Mouse (Mus musculus) lung, embryonic 16.5 days (tissue): ENCODE results near the gene Gm45717. TPM values are rescaled to one million over a fixed set of nuclear protein-coding genes. Genes with fewer than 3 reads are reported as not detected.
"Not testable (repeated sequence)": the region's sequence is repeated elsewhere in the genome, so short reads cannot be mapped to it uniquely, and the experiment has no call there.

ENCODE experiments used
- ATAC-seq: fragments of 200-750 bp; cut with Nextera tagmentation; 2 replicates; pipeline ENCODE4 v1.8.0; 2017; ENCODE audit warnings: low read depth, mild to moderate bottlenecking, moderate library complexity
- H3K27ac ChIP-seq: fragments of 300-500 bp; sonication (generic); 2 replicates; pipeline ENCODE4 v1.5.1; 2014; ENCODE audit warnings: mild to moderate bottlenecking, control low read depth, low read length
- H3K27me3 ChIP-seq: fragments of 300-500 bp; sonication (generic); 2 replicates; pipeline ENCODE4 v1.6.1; 2014; ENCODE audit warnings: low read depth, low read length, mixed read lengths; ENCODE audit not compliant: control insufficient read depth, insufficient read depth
- H3K36me3 ChIP-seq: fragments of 300-500 bp; sonication (generic); 2 replicates; pipeline ENCODE4 v1.6.1; 2014; ENCODE audit warnings: low read length; ENCODE audit not compliant: control insufficient read depth, insufficient read depth
- H3K4me1 ChIP-seq: fragments of 300-500 bp; sonication (generic); replicated peaks from 2 replicates; pipeline ENCODE4 v1.6.1; 2014; ENCODE audit warnings: low read length, mixed read lengths; ENCODE audit not compliant: control insufficient read depth, insufficient read depth
- H3K4me2 ChIP-seq: fragments of 300-500 bp; sonication (generic); 2 replicates; pipeline ENCODE4 v1.6.1; 2014; ENCODE audit warnings: low read depth, low read length, control low read depth
- H3K4me3 ChIP-seq: fragments of 300-500 bp; sonication (generic); 2 replicates; pipeline ENCODE4 v1.5.1; 2014; ENCODE audit warnings: mild to moderate bottlenecking, low read length, control low read depth
- H3K9ac ChIP-seq: fragments of 300-500 bp; sonication (generic); 2 replicates; pipeline ENCODE4 v1.6.1; 2014; ENCODE audit warnings: low read length, control low read depth
- H3K9me3 ChIP-seq: fragments of 300-500 bp; sonication (generic); 2 replicates; pipeline ENCODE4 v1.6.1; 2016; ENCODE audit warnings: low read length; ENCODE audit not compliant: control insufficient read depth
- WGBS: fragments of 180-500 bp; shearing (Covaris S2); extraction: QIAGEN DNeasy Blood & Tissue Kit; methylation state at CpG from one replicate; pipeline ENCODE4 v1.1.7; 2014; 5-methylcytosine and 5-hydroxymethylcytosine counted together
- polyA plus RNA-seq: library from polyadenylated mRNA; unstranded; fragments of >200 nt; fragmentation: Nextera tagmentation; extraction: Ambion mirVana; gene quantifications from 2 replicates; pipeline ENCODE4 v1.2.1, GENCODE M21; 2015

The Gm45717 gene
- polyA plus RNA-seq, 1 experiment from 2014 or later, result not detected

- no peak for ATAC-seq
- H3K4me3 ChIP-seq, result no peak overlapping the region
- H3K4me1 ChIP-seq, result peaks cover 13% of the 10 kb centered on the region
- H3K27ac ChIP-seq, result no peak overlapping the region; the same call in 1 of the 2 replicates
- H3K4me2 ChIP-seq, result no peak overlapping the region
- 36% methylated on average over 7 of the region's 7 CpGs for WGBS
- H3K27me3 ChIP-seq, result no peaks in the 10 kb centered on the region
- no peak overlapping the region for H3K9ac ChIP-seq
- H3K9me3 ChIP-seq, result no peaks in the 10 kb centered on the region
- H3K36me3 ChIP-seq, result no peaks in the 10 kb centered on the region
These were observed 15.2 kb upstream of the Gm45717 start for GRCm38 (mm10) chr7:140970931-140971330.

DNA sequence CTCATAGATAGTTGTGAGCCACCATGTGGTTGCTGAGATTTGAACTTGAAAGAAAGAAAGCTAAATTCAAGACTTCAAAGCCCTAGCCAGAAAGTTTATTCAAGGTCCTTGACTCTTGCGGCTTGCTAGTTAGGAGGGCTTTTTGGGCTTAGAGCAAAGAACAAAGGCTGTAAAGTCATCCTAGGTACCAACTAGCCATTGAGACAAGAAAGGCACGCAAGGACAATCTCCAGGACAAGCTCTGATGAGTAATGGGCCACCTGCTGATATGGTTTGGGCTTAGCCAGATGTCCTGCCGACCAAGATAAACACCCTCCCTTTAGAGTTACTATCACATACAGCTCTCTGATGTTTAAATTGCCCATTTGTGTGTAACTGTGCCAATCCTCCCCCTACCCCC lies 13.0 kb upstream of the Gm45717 start:
- not testable (repeated sequence) for H3K27ac ChIP-seq, H3K9ac ChIP-seq, H3K4me3 ChIP-seq, H3K27me3 ChIP-seq, H3K36me3 ChIP-seq, H3K9me3 ChIP-seq, ATAC-seq, H3K4me2 ChIP-seq
- 28% methylated on average over 3 of the region's 3 CpGs for WGBS
- H3K4me1 ChIP-seq, result peaks cover 13% of the 10 kb centered on the region

DNA sequence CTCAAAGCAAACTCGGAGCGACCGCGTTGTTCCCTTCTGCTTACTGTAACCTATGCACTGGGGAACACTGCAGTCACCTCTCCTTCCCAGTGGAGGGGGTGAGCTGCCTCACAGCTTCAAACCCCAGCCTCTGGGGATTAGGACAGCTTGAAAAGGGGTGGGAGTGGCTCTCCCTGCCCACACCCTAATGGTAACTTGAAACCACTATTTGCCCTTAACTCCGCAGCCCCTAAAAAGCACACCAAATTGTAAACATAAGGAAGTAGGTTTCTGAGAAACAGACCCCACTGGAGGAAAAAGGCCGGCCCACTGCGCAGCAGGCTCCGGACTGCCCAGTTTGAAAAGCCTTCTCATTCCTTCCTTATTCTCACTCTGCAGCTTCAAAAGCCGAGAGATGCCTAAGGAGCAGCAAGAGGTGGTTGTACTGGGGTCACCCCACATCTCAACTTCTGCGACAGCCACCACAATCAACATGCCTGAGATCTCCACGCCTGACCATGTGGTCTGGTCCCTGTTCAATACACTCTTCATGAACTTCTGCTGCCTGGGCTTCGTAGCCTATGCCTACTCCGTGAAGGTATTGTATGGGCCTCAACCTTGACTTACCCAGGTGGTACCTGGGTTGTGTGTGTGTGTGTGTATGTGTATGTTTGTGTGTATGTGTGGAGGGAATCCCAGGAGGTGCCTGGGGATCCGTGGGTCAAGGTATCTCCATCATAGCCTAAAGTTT lies 12.3 kb upstream of the Gm45717 start:
- Histone ChIP-seq H3K4me2 (peak overlapping the region; percentile 37), H3K4me1 (peaks cover 13% of the 10 kb centered on the region), H3K9ac (peak overlapping the region; percentile 33; the same call in 1 of the 2 replicates), H3K9me3 (no peaks in the 10 kb centered on the region), H3K4me3 (peak overlapping the region; percentile 5; the same call in 1 of the 2 replicates), H3K27ac (peak overlapping the region; percentile 51; the same call in 1 of the 2 replicates), H3K36me3 (no peaks in the 10 kb centered on the region), H3K27me3 (no peaks in the 10 kb centered on the region)
- ATAC-seq, result peak; percentile 70
- WGBS, result 11% methylated on average over 14 of the region's 14 CpGs

GRCm38 (mm10) chr7:140966921-140967320 lies 11.2 kb upstream of the Gm45717 start, which contains the start of gene Ifitm1:
TSS of gene Ifitm1 (plus strand) at chr7:140967221.
- 85% methylated on average over 4 of the region's 4 CpGs for WGBS
- ATAC-seq, result no peak
- Histone ChIP-seq H3K9me3 (no peaks in the 10 kb centered on the region), H3K4me2 (0 out of 2 replicates have a peak within 1 kb of the TSS, but pooled peaks have one; percentile 37), H3K9ac (peak within 1 kb of the TSS; percentile 33; the same call in 1 of the 2 replicates), H3K4me3 (no peak within 1 kb of the TSS; the same call in 1 of the 2 replicates), H3K36me3 (no peaks in the 10 kb centered on the region), H3K27ac (peak within 1 kb of the TSS; percentile 51; the same call in 1 of the 2 replicates), H3K4me1 (peaks cover 13% of the 10 kb centered on the region), H3K27me3 (no peaks in the 10 kb centered on the region)

DNA sequence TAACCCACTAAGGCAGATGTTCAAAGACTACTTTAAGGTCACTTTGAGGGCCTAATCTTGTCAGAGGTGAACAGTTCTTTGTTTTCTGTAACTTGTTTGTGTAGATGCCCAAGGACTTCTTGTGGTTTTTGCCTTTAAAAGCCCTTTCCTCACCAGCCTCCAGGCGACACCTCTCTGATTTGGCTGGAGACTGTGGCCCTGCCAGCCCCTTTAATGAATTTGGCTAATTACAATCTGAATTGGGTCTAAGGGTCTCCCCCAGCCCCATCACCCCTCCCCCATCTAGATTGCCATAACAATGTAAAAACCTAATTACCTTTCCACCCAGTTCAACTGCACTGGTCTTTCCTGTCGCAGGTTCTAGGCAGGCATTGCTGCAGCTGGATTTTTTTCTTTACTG lies 7.0 kb upstream of the Gm45717 start:
- no peak overlapping the region for H3K4me2 ChIP-seq
- no peaks in the 10 kb centered on the region for H3K9me3 ChIP-seq
- H3K9ac ChIP-seq, result no peak overlapping the region
- no peaks in the 10 kb centered on the region for H3K4me1 ChIP-seq
- WGBS, result 86% methylated on average over 2 of the region's 2 CpGs
- H3K4me3 ChIP-seq, result no peak overlapping the region
- no peaks in the 10 kb centered on the region; the same call in 1 of the 2 replicates for H3K27me3 ChIP-seq
- no peak for ATAC-seq
- H3K27ac ChIP-seq, result no peak overlapping the region
- no peaks in the 10 kb centered on the region for H3K36me3 ChIP-seq

DNA sequence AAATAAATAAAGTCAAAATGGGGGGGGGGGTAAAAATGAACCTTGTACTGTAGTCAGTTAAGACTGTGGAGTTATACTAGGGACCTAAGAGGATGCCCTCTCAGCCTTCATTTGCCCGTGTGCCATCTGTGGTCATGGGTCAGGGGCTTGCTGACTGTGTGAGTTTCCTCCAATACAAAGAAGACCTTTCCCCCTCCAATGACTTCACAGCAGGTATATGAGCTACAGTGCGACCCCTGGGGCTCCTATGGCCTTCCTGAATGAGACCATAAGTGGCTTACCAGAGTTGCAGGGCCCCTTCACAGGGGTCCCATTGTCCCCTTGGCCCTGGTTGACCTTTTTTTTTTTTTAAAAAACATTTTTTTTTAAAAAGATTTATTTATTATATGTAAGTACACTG lies 5.7 kb upstream of the Gm45717 start:
- Histone ChIP-seq H3K36me3 (no peaks in the 10 kb centered on the region), H3K9me3 (no peaks in the 10 kb centered on the region), H3K27me3 (no peaks in the 10 kb centered on the region; the same call in 1 of the 2 replicates), H3K4me3 (no peak overlapping the region), H3K9ac (no peak overlapping the region), H3K4me1 (peaks cover 3% of the 10 kb centered on the region), H3K4me2 (no peak overlapping the region), H3K27ac (no peak overlapping the region)
- no peak for ATAC-seq
- 74% methylated on average over 2 of the region's 2 CpGs for WGBS

GRCm38 (mm10) chr7:140960026-140960425 lies 4.3 kb upstream of the Gm45717 start:
- H3K27me3 ChIP-seq, result no peaks in the 10 kb centered on the region; the same call in 1 of the 2 replicates

DNA sequence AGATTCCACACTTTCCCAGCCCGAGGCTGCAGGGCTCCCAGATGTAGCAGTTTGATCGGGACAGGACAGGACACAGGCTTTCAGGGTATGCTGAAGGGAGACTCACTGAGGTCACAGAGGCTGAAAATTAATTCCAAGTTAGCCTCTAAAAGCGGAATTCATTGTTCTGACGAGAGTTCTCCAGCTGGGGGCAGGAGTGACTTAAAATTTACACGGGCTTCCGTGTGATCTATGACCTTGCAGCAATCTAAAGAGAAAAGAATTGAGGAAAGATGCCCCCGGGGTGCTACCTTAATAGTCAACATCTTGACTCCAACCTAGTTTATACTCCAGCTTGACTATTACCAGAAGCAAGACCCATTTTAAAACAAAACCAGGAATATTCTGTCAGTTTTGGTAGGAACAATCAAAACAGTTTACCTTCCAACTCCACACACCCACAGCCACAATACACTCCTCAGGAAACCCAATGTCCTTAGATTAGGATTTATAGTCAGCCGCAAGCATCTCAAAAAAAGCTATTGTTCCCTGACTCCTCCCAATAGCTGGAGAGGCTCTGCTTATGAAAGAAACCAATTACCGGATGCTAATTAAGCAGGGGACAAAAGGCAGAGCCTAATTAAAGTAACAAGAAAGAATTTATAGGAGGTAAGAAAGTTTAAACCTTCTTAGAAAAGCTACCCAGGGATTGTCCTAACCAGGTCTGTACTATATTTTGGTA lies 3.6 kb upstream of the Gm45717 start:
- Histone ChIP-seq H3K4me1 (peaks cover 10% of the 10 kb centered on the region), H3K27me3 (no peaks in the 10 kb centered on the region; the same call in 1 of the 2 replicates), H3K9me3 (no peaks in the 10 kb centered on the region), H3K27ac (no peak overlapping the region), H3K4me2 (no peak overlapping the region), H3K36me3 (no peaks in the 10 kb centered on the region), H3K9ac (0 out of 2 replicates have a peak overlapping the region, but pooled peaks have one; percentile 30), H3K4me3 (no peak overlapping the region)
- 17% methylated on average over 9 of the region's 9 CpGs for WGBS
- ATAC-seq, result no peak

More at GRCm38 (mm10) chr7:140960026-140960425, 4.3 kb upstream of the Gm45717 start:
- H3K9ac ChIP-seq, result no peak overlapping the region
- no peak for ATAC-seq
- H3K9me3 ChIP-seq, result no peaks in the 10 kb centered on the region
- no peak overlapping the region for H3K4me3 ChIP-seq
- H3K4me2 ChIP-seq, result no peak overlapping the region
- peaks cover 8% of the 10 kb centered on the region for H3K4me1 ChIP-seq
- WGBS, result 80% methylated on average over 5 of the region's 5 CpGs
- H3K36me3 ChIP-seq, result no peaks in the 10 kb centered on the region
- no peak overlapping the region for H3K27ac ChIP-seq

GRCm38 (mm10) chr7:140956556-140956869 lies 776 bp upstream of the Gm45717 start:
- no peaks in the 10 kb centered on the region; the same call in 1 of the 2 replicates for H3K27me3 ChIP-seq
- peaks cover 16% of the 10 kb centered on the region for H3K4me1 ChIP-seq
- ATAC-seq, result no peak; the same call in 1 of the 2 replicates
- WGBS, result 25% methylated on average over 6 of the region's 6 CpGs
- H3K4me2 ChIP-seq, result peak overlapping the region; percentile 73; the same call in 1 of the 2 replicates
- H3K27ac ChIP-seq, result peak overlapping the region; percentile 99
- H3K9me3 ChIP-seq, result no peaks in the 10 kb centered on the region
- peak overlapping the region; percentile 40 for H3K9ac ChIP-seq
- H3K4me3 ChIP-seq, result no peak overlapping the region
- H3K36me3 ChIP-seq, result no peaks in the 10 kb centered on the region
